9 mouse cellular contexts compared by ENCODE assay signal in the genomic region with DNA sequence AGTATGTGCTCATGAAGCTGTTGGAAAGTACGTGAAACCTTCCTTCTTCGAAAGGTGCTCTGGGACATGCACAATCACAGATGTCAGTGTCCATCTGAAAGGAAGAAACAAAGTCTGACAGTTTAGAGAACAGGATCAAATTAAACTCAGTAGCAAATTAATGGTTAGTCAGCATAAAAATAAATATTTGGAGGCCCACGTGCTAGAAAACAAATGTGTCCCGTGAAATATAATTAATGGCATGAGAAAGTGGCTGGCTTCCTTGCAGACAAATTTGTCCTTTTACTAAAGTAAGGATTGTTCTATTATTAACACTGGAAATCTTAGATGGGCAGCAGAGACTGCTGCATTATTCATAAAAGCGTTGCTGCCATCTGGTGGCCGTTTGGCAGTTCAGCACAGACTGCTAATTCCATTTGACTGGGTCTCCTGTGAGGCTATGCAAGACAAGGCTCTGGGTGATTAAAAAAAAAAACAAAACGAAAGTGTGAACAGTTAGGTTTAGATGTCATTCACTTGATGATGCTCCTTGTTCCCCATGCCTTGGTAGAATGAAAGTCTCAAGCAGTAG.
A peak's percentile ranks its signal among the peaks of the same experiment; 100 is the strongest.
DNase-seq lines count a peak whose midpoint lies in the region; ATAC-seq and TF ChIP-seq lines count a peak whose summit lies in the region.
"Had no signal": no experiment of that assay in that cellular context is flagged by ENCODE, and none has a peak within 500 bp of the region (broad histone marks: within the 10 kb centered on the region; RNA-seq: fewer than 3 reads in every experiment).

No protein-coding gene starts in this region.

- H3K27ac ChIP-seq in forebrain, embryonic 10.5 days, result no peak overlapping the region
- no peak overlapping the region for H3K27ac ChIP-seq in heart, postnatal 0 days (ENCODE audit: low read depth)
- no peak overlapping the region for H3K27ac ChIP-seq in liver, embryonic 14.5 days
- no peak overlapping the region for H3K27ac ChIP-seq in neural tube, embryonic 14.5 days (ENCODE audit: low read depth, low read length)
- H3K27ac ChIP-seq in testis, adult 2 months (ENCODE audit: control insufficient read depth, insufficient read depth, low read depth, low read length), result no peak overlapping the region

- H3K36me3 ChIP-seq in forebrain, embryonic 10.5 days (replicated peaks), result no peaks in the 10 kb centered on the region
- no peaks in the 10 kb centered on the region for H3K36me3 ChIP-seq in heart, postnatal 0 days (replicated peaks; ENCODE audit: control insufficient read depth, insufficient read depth, low read length)
- H3K36me3 ChIP-seq in liver, embryonic 14.5 days (replicated peaks; ENCODE audit: control insufficient read depth, insufficient read depth, low read depth), result no peaks in the 10 kb centered on the region
- no peaks in the 10 kb centered on the region for H3K36me3 ChIP-seq in neural tube, embryonic 14.5 days (ENCODE audit: control insufficient read depth, insufficient read depth, low read length)
- no peaks in the 10 kb centered on the region for H3K36me3 ChIP-seq in testis, adult 2 months (ENCODE audit: control insufficient read depth, insufficient read depth, low read length)

- H3K4me1 ChIP-seq in forebrain, embryonic 10.5 days, result no peaks in the 10 kb centered on the region
- no peaks in the 10 kb centered on the region for H3K4me1 ChIP-seq in heart, postnatal 0 days (ENCODE audit: control insufficient read depth, insufficient read depth)
- no peaks in the 10 kb centered on the region for H3K4me1 ChIP-seq in liver, embryonic 14.5 days (replicated peaks; ENCODE audit: control insufficient read depth in 2 of 2, insufficient read depth in 2 of 2, low read length in 1 of 2)
- H3K4me1 ChIP-seq in neural tube, embryonic 14.5 days (ENCODE audit: control insufficient read depth, insufficient read depth, low read length), result no peaks in the 10 kb centered on the region
- H3K4me1 ChIP-seq in testis, adult 2 months (ENCODE audit: control insufficient read depth, insufficient read depth, low read length), result no peaks in the 10 kb centered on the region

- H3K9ac ChIP-seq in heart, postnatal 0 days (replicated peaks; ENCODE audit: low read depth, low read length), result no peak overlapping the region
- H3K9ac ChIP-seq in liver, embryonic 14.5 days (replicated peaks), result no peak overlapping the region
- H3K9ac ChIP-seq in neural tube, embryonic 14.5 days (replicated peaks; ENCODE audit: low read depth, low read length), result no peak overlapping the region

- no peaks in the 10 kb centered on the region for H3K9me3 ChIP-seq in forebrain, embryonic 10.5 days
- no peaks in the 10 kb centered on the region for H3K9me3 ChIP-seq in heart, postnatal 0 days (replicated peaks; ENCODE audit: control insufficient read depth, low read length)
- H3K9me3 ChIP-seq in liver, embryonic 14.5 days (ENCODE audit: control insufficient read depth, low read length), result no peaks in the 10 kb centered on the region
- no peaks in the 10 kb centered on the region for H3K9me3 ChIP-seq in neural tube, embryonic 14.5 days (ENCODE audit: control insufficient read depth, low read length)

- peak; percentile 85 for ATAC-seq in CD4-positive, CD25-positive, alpha-beta regulatory T cell, adult 4 months
- ATAC-seq in heart, postnatal 0 days (ENCODE audit: insufficient read depth, low read depth), result no peak
- ATAC-seq in liver, embryonic 14.5 days (ENCODE audit: insufficient read depth), result no peak
- ATAC-seq in neural tube, embryonic 14.5 days (ENCODE audit: low read depth), result peak; percentile 94

- peak; percentile 84; the same call in 1 of the 2 replicates for TF ChIP-seq CTCF in brain, embryonic 14.5 days (IDR thresholded peaks at IDR 0.05; ENCODE audit: borderline replicate concordance, extremely low read depth, insufficient read depth, insufficient read length)
- peak; percentile 83 for TF ChIP-seq CTCF in heart, postnatal 0 days (IDR thresholded peaks at IDR 0.05; ENCODE audit: low read depth)
- peak; percentile 74 for TF ChIP-seq CTCF in liver, embryonic 14.5 days (IDR thresholded peaks at IDR 0.05; ENCODE audit: low read depth)
- peak; percentile 47; the same call in 1 of the 2 replicates for TF ChIP-seq CTCF in testis, adult 2 months (IDR thresholded peaks at IDR 0.05; ENCODE audit: control insufficient read depth, insufficient read depth, insufficient replicate concordance, low read depth, low read length)

- no peak for TF ChIP-seq EP300 in heart, postnatal 0 days (IDR thresholded peaks at IDR 0.05; ENCODE audit: low read depth)
- no peak for TF ChIP-seq EP300 in liver, embryonic 14.5 days (IDR thresholded peaks at IDR 0.05; ENCODE audit: low read depth)

- H3K27me3 ChIP-seq in forebrain, embryonic 10.5 days (ENCODE audit: poor library complexity, severe bottlenecking), result no peaks in the 10 kb centered on the region
- no peaks in the 10 kb centered on the region for H3K27me3 ChIP-seq in heart, postnatal 0 days (ENCODE audit: control insufficient read depth, insufficient read depth, low read length)
- no peaks in the 10 kb centered on the region for H3K27me3 ChIP-seq in liver, embryonic 14.5 days (ENCODE audit: control insufficient read depth, insufficient read depth, low read length)
- H3K27me3 ChIP-seq in neural tube, embryonic 14.5 days (ENCODE audit: control insufficient read depth, insufficient read depth, low read length), result no peaks in the 10 kb centered on the region
- no peaks in the 10 kb centered on the region for H3K27me3 ChIP-seq in testis, adult 2 months (ENCODE audit: control insufficient read depth, insufficient read depth, low read length)

- whole genome bisulfite sequencing in forebrain, embryonic 10.5 days, result 31% methylated on average over 7 of the region's 7 CpGs
- 18% methylated on average over 7 of the region's 7 CpGs for WGBS in heart, postnatal 0 days
- WGBS in liver, embryonic 14.5 days (ENCODE audit: insufficient replicate concordance), result 26% methylated on average over 7 of the region's 7 CpGs
- 29% methylated on average over 7 of the region's 7 CpGs for WGBS in neural tube, embryonic 14.5 days

- H3K4me2 ChIP-seq in heart, postnatal 0 days (ENCODE audit: low read depth, low read length), result no peak overlapping the region
- H3K4me2 ChIP-seq in liver, embryonic 14.5 days (ENCODE audit: low read depth), result no peak overlapping the region
- no peak overlapping the region for H3K4me2 ChIP-seq in neural tube, embryonic 14.5 days (ENCODE audit: low read depth, low read length)

- no peak overlapping the region for H3K4me3 ChIP-seq in forebrain, embryonic 10.5 days
- H3K4me3 ChIP-seq in heart, postnatal 0 days (ENCODE audit: low read depth, low read length), result no peak overlapping the region
- H3K4me3 ChIP-seq in liver, embryonic 14.5 days (ENCODE audit: insufficient read depth in 1 of 2, low read depth in 2 of 2, low read length in 2 of 2), result no peak overlapping the region
- H3K4me3 ChIP-seq in neural tube, embryonic 14.5 days (ENCODE audit: low read depth, low read length), result no peak overlapping the region
- H3K4me3 ChIP-seq in testis, adult 2 months (ENCODE audit: control insufficient read depth, low read depth, low read length), result no peak overlapping the region
- H3K4me3 ChIP-seq: erythroblast, embryonic 14.5 days had no signal

- DNase-seq in brain, embryonic 14.5 days (ENCODE audit: low read depth), result peak; percentile 93
- DNase-seq in forebrain, embryonic 10.5 days (ENCODE audit: extremely low spot score, low spot score), result peak; percentile 61
- peak; percentile 68 for DNase-seq in heart, postnatal 0 days (ENCODE audit: low spot score)
- peak; percentile 81 for DNase-seq in kidney, postnatal 14 days
- DNase-seq in liver, embryonic 14.5 days (ENCODE audit: low read depth in 3 of 3, low spot score in 3 of 3), result peak; percentile 30 to 41 (median 32)

- TF ChIP-seq POLR2A in brain, embryonic 14.5 days (IDR thresholded peaks at IDR 0.05; ENCODE audit: borderline replicate concordance, extremely low read depth, insufficient read depth, insufficient read length, poor library complexity, severe bottlenecking), result no peak
- no peak for TF ChIP-seq POLR2A in testis, adult 2 months (IDR thresholded peaks at IDR 0.05; ENCODE audit: control insufficient read depth, low read depth, low read length)

Comparison
In these comparisons a context has a peak if more than half of its experiments do, and no peak if none do; other contexts are left out.
1. ATAC-seq: peak in CD4-positive, CD25-positive, alpha-beta regulatory T cell, adult 4 months (single experiment) and neural tube, embryonic 14.5 days (single experiment); none in heart, postnatal 0 days (single experiment) and liver, embryonic 14.5 days (single experiment).
2. DNase-seq: peak in every context shown above with its lines; median percentile 93 in brain, embryonic 14.5 days; 81 in kidney, postnatal 14 days; 68 in heart, postnatal 0 days; 61 in forebrain, embryonic 10.5 days; 32 in liver, embryonic 14.5 days.
3. Peak in every context shown above with its lines, with median percentiles within 50 percentile points of each other: CTCF ChIP-seq.